Mouse (Mus musculus) liver, embryonic 14.5 days (tissue): ENCODE measurements at regions not wholly inside any gene's neighbourhood (a gene's known extent, or its start where the extent isn't known, plus 50 kb on each side); places are given as distances from the start of the nearest gene placed in this dataset.

Experiments used
- CTCF ChIP-seq: IDR thresholded peaks from 2 replicates; pipeline ENCODE4 v1.5.1; 2016; ENCODE audit warnings: antibody characterized with exemption, low read depth, control low read depth
- EP300 ChIP-seq: IDR thresholded peaks from 2 replicates; pipeline ENCODE4 v1.6.1; 2016; ENCODE audit warnings: antibody characterized with exemption, low read depth

DNA sequence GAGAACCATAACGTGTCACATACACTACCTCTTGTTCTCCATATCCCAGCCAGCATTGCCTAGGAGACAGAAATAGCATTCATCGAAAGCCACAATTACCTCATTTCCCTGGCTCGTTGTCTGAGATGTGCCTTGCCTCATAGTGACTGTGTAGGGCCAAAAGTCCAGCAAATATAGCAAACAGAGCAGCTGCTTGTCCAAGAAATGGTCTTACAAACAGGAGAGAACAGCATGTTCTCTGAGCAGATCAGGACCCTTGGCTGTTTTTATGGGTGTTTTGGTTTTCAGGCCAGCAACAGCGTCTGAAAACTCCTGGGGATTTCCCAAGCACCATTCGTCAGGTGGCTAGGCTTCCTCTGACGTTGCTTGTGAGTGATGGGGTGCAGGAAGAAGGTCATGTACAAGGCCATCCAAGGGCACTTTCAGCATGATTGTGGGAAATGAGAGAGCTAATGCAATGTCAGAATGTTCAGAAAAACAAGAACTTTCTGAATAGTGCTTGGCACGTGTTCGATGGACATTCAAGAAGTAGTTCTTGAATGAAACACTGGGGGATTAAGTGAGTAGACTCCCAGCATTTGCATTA lies 528.9 kb upstream of the Pappa start:
- TF ChIP-seq CTCF (no peak), EP300 (no peak)
